Mouse (Mus musculus): ENCODE measurements at regions not wholly inside any gene's neighbourhood (a gene's known extent, or its start where the extent isn't known, plus 50 kb on each side); places are given as distances from the start of the nearest gene placed in this dataset.

GRCm38 (mm10) chr13:39702621-39703020 is 658.6 kb downstream of the Ofcc1 start:
- Histone ChIP-seq H3K9me3 (no peaks in the 10 kb centered on the region), H3K4me2 (no peak overlapping the region), H3K9ac (no peak overlapping the region), H3K4me3 (replicated peaks) (no peak overlapping the region), H3K4me1 (no peaks in the 10 kb centered on the region), H3K36me3 (replicated peaks) (no peaks in the 10 kb centered on the region), H3K27me3 (no peaks in the 10 kb centered on the region), H3K27ac (no peak overlapping the region)
- WGBS, result 95% methylated on average over 2 of the region's 2 CpGs
- no peak for ATAC-seq (ENCODE audit: low FRiP score)

- 88% methylated on average over 3 of the region's 3 CpGs for WGBS
- Histone ChIP-seq H3K27ac (no peak overlapping the region), H3K36me3 (replicated peaks) (no peaks in the 10 kb centered on the region), H3K4me1 (no peaks in the 10 kb centered on the region), H3K4me3 (replicated peaks) (no peak overlapping the region), H3K27me3 (no peaks in the 10 kb centered on the region), H3K4me2 (no peak overlapping the region), H3K9ac (no peak overlapping the region), H3K9me3 (no peaks in the 10 kb centered on the region)
- ATAC-seq (ENCODE audit: low FRiP score), result no peak
Observed at GRCm38 (mm10) chr13:39691291-39692024, 669.8 kb downstream of the Ofcc1 start.

- Histone ChIP-seq H3K4me3 (replicated peaks) (no peak overlapping the region), H3K4me2 (no peak overlapping the region), H3K4me1 (no peaks in the 10 kb centered on the region), H3K27ac (no peak overlapping the region), H3K9ac (no peak overlapping the region), H3K36me3 (replicated peaks) (no peaks in the 10 kb centered on the region), H3K27me3 (no peaks in the 10 kb centered on the region), H3K9me3 (no peaks in the 10 kb centered on the region)
- no peak for ATAC-seq (ENCODE audit: low FRiP score)
- 80% methylated on average over 1 of the region's 1 CpGs for WGBS
Observed at GRCm38 (mm10) chr13:39664548-39664947, 696.7 kb downstream of the Ofcc1 start.

- peaks cover 8% of the 10 kb centered on the region; the same call in 1 of the 2 replicates for H3K27me3 ChIP-seq
- WGBS, result 44% methylated on average over 12 of the region's 12 CpGs
- 0 out of 2 replicates have a peak, but pooled peaks have one; percentile 33 for ATAC-seq (ENCODE audit: low FRiP score)
- H3K27ac ChIP-seq, result no peak overlapping the region
- H3K4me1 ChIP-seq, result no peaks in the 10 kb centered on the region
- H3K9ac ChIP-seq, result no peak overlapping the region
- no peak overlapping the region for H3K4me3 ChIP-seq (replicated peaks)
- no peaks in the 10 kb centered on the region for H3K36me3 ChIP-seq (replicated peaks)
- H3K4me2 ChIP-seq, result no peak overlapping the region
- H3K9me3 ChIP-seq, result no peaks in the 10 kb centered on the region
Observed at GRCm38 (mm10) chr13:39649457-39649856, 688.8 kb upstream of the Slc35b3 start.

- Histone ChIP-seq H3K9ac (no peak overlapping the region), H3K27me3 (peaks cover 8% of the 10 kb centered on the region; the same call in 1 of the 2 replicates), H3K9me3 (no peaks in the 10 kb centered on the region), H3K4me1 (no peaks in the 10 kb centered on the region), H3K36me3 (replicated peaks) (no peaks in the 10 kb centered on the region), H3K4me2 (no peak overlapping the region), H3K27ac (no peak overlapping the region), H3K4me3 (replicated peaks) (no peak overlapping the region)
- WGBS, result 19% methylated on average over 9 of the region's 9 CpGs
- ATAC-seq (ENCODE audit: low FRiP score), result no peak
Observed at GRCm38 (mm10) chr13:39647367-39647766, 686.7 kb upstream of the Slc35b3 start.

GRCm38 (mm10) chr13:39631506-39632132 is 670.9 kb upstream of the Slc35b3 start:
- Histone ChIP-seq H3K9ac (no peak overlapping the region), H3K27me3 (no peaks in the 10 kb centered on the region), H3K27ac (no peak overlapping the region), H3K36me3 (replicated peaks) (no peaks in the 10 kb centered on the region), H3K9me3 (no peaks in the 10 kb centered on the region), H3K4me2 (no peak overlapping the region), H3K4me1 (no peaks in the 10 kb centered on the region), H3K4me3 (replicated peaks) (no peak overlapping the region)
- no peak for ATAC-seq (ENCODE audit: low FRiP score)
- 83% methylated on average over 8 of the region's 8 CpGs for WGBS
